Mouse (Mus musculus): ENCODE results near the gene Olfr292.

Gene Olfr292

DNA sequence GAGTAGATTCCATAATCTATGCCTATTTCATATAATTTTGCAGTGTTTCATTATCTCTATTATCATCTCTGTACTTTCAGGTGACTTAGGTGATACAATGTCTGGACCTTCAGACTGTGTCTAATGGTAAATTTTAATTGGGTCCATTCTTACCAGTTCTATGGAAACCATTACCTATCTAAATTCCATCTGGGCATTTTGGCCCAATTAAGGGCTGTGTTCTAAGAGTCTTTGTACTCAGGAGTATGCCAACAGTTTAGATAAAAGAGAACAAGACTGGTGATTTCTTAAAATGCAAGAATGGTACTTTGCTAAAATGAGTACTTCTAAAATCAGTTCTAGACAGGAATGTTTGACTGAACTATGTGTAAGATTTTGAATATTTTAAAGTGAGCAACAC is at the start of gene Olfr292:
Gene Olfr292 (plus strand): TSS at position 301 of the 400 bp plus-strand sequence.
- DNase-seq, result no peak

DNA sequence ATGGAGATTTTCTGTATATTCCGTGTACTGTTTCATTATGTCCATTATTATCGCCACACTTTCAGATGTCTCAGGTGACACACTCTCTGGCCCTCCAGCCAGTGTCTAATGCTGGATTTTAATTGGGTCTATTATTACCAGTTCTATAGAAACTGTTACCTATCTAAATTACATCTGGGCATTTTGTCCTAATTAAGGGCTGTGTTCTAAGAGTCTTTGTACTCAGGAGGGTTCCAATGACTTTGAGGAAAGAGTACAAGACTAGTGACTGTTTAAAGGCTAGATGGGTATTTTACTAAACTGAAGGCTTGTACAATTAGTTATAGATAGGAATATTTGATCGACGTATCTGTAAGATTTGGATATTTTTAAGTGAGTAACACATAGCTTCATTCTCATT is 39.4 kb upstream of the Olfr292 start, which contains the start of gene Olfr293:
Gene Olfr293 (plus strand): TSS at position 301 of the 400 bp plus-strand sequence.
- no peak for DNase-seq

DNA sequence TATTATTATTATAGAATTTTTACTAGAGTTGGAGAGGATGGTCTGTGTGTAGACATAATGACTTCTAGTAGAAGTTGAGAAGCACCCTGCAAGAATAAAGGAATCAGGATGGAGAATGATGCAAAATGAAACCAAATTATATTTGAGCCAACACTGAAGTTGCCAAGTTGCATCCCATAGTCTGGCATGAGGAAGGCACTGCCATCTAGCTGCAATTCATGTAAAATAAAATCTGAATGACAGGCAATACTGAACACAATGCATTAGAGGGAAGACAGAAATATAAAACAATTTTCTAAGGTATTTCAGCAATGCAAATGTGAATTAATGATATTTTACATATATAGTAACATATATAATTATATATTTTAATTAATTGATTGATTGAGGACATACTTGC is 36.9 kb downstream of the Olfr292 start:
- no peak for DNase-seq
